Mouse (Mus musculus) retina, postnatal 1 day (tissue): ENCODE measurements around the gene Grasp.

Experiments used
- DNase-seq: peaks from one replicate; pipeline ENCODE4 v3.0.0-alpha.2; 2012

Grasp gene

GRCm38 (mm10) chr15:101278589-101278988 lies 54.6 kb downstream of the Grasp start:
- no peak for DNase-seq

- no peak for DNase-seq
These were observed 55.5 kb downstream of the Grasp start for GRCm38 (mm10) chr15:101279430-101279999.
